Comparison of ENCODE assay signal across 16 mouse cellular contexts in genomic region chr3:31191402-31191801, GRCm38 (mm10). TPM values are rescaled to one million over a fixed set of nuclear protein-coding genes. Genes with fewer than 3 reads are reported as not detected.
DNase-seq lines count a peak whose midpoint lies in the region; ATAC-seq and TF ChIP-seq lines count a peak whose summit lies in the region.
"Had no signal": no experiment of that assay in that cellular context is flagged by ENCODE, and none has a peak within 500 bp of the region (broad histone marks: within the 10 kb centered on the region; RNA-seq: fewer than 3 reads in every experiment).

No protein-coding gene starts in this region.

- 29% methylated on average over 10 of the region's 10 CpGs for WGBS in intestine, embryonic 14.5 days
- 56% methylated on average over 10 of the region's 10 CpGs for WGBS in intestine, postnatal 0 days
- WGBS in embryonic facial prominence, embryonic 12.5 days: 31% methylated on average over 10 of the region's 10 CpGs
- WGBS in limb, embryonic 12.5 days: 18% methylated on average over 10 of the region's 10 CpGs

- H3K4me3 ChIP-seq in intestine, embryonic 14.5 days (ENCODE audit: low read depth, low read length): no peak overlapping the region
- no peak overlapping the region for H3K4me3 ChIP-seq in intestine, postnatal 0 days (ENCODE audit: low read depth, low read length)
- H3K4me3 ChIP-seq in embryonic facial prominence, embryonic 12.5 days: no peak overlapping the region
- H3K4me3 ChIP-seq in limb, embryonic 12.5 days (replicated peaks): no peak overlapping the region
- H3K4me3 ChIP-seq: erythroblast, embryonic 14.5 days; heart, embryonic 15.5 days; hindbrain, embryonic 12.5 days; midbrain, embryonic 13.5 days had no signal

- no peaks in the 10 kb centered on the region for H3K36me3 ChIP-seq in intestine, embryonic 14.5 days (ENCODE audit: control insufficient read depth, insufficient read depth, low read length)
- H3K36me3 ChIP-seq in intestine, postnatal 0 days (ENCODE audit: control insufficient read depth, insufficient read depth): no peaks in the 10 kb centered on the region
- no peaks in the 10 kb centered on the region for H3K36me3 ChIP-seq in embryonic facial prominence, embryonic 12.5 days
- no peaks in the 10 kb centered on the region for H3K36me3 ChIP-seq in limb, embryonic 12.5 days
- H3K36me3 ChIP-seq: heart, embryonic 15.5 days; hindbrain, embryonic 12.5 days; midbrain, embryonic 13.5 days had no signal

- H3K4me1 ChIP-seq in intestine, embryonic 14.5 days (replicated peaks; ENCODE audit: control insufficient read depth, insufficient read depth, low read length): no peaks in the 10 kb centered on the region
- no peaks in the 10 kb centered on the region for H3K4me1 ChIP-seq in intestine, postnatal 0 days (replicated peaks; ENCODE audit: control insufficient read depth, insufficient read depth, low read length)
- peaks cover 7% of the 10 kb centered on the region for H3K4me1 ChIP-seq in embryonic facial prominence, embryonic 12.5 days
- peaks cover 7% of the 10 kb centered on the region for H3K4me1 ChIP-seq in limb, embryonic 12.5 days (replicated peaks)
- H3K4me1 ChIP-seq: heart, embryonic 15.5 days; hindbrain, embryonic 12.5 days; midbrain, embryonic 13.5 days had no signal

- ATAC-seq in intestine, embryonic 14.5 days (replicated peaks; ENCODE audit: low FRiP score, low TSS enrichment, low read depth): 0 out of 2 replicates have a peak, but pooled peaks have one; percentile 36
- ATAC-seq in intestine, postnatal 0 days: no peak
- ATAC-seq in embryonic facial prominence, embryonic 12.5 days (ENCODE audit: insufficient number of reproducible peaks, insufficient read depth, low FRiP score, low TSS enrichment): 0 out of 2 replicates have a peak, but pooled peaks have one; percentile 10
- no peak for ATAC-seq in limb, embryonic 12.5 days (ENCODE audit: insufficient number of reproducible peaks, insufficient read depth, low FRiP score, low TSS enrichment, low read depth)
- no peak for ATAC-seq in inflammation-experienced regulatory T-cells, adult 6 months
- no peak for ATAC-seq in granulocyte monocyte progenitor cell, adult 5-6 weeks (replicated peaks; ENCODE audit: poor library complexity, severe bottlenecking)
- ATAC-seq: midbrain, embryonic 13.5 days had no signal

- no peak for TF ChIP-seq CTCF in intestine, postnatal 0 days (IDR thresholded peaks at IDR 0.05; ENCODE audit: low read depth)
- TF ChIP-seq CTCF in brain, embryonic 14.5 days (IDR thresholded peaks at IDR 0.05; ENCODE audit: borderline replicate concordance, extremely low read depth, insufficient read depth, insufficient read length): no peak

- peaks cover 3% of the 10 kb centered on the region; the same call in 1 of the 2 replicates for H3K9me3 ChIP-seq in intestine, embryonic 14.5 days (ENCODE audit: control insufficient read depth, low read length)
- H3K9me3 ChIP-seq in intestine, postnatal 0 days (ENCODE audit: control insufficient read depth): no peaks in the 10 kb centered on the region
- no peaks in the 10 kb centered on the region for H3K9me3 ChIP-seq in embryonic facial prominence, embryonic 12.5 days
- H3K9me3 ChIP-seq in limb, embryonic 12.5 days: no peaks in the 10 kb centered on the region
- H3K9me3 ChIP-seq: heart, embryonic 15.5 days; hindbrain, embryonic 12.5 days; midbrain, embryonic 13.5 days had no signal

- intact Hi-C loops in heart, postnatal 10 days (cut with DNase I): no loop called here

- no peak overlapping the region for H3K9ac ChIP-seq in intestine, embryonic 14.5 days (ENCODE audit: low read length)
- H3K9ac ChIP-seq in intestine, postnatal 0 days (ENCODE audit: low read depth, low read length): no peak overlapping the region
- H3K9ac ChIP-seq in embryonic facial prominence, embryonic 12.5 days: no peak overlapping the region
- no peak overlapping the region for H3K9ac ChIP-seq in limb, embryonic 12.5 days (replicated peaks)
- H3K9ac ChIP-seq: heart, embryonic 15.5 days; hindbrain, embryonic 12.5 days; liver, embryonic 14.5 days; midbrain, embryonic 13.5 days had no signal

- H3K27ac ChIP-seq in intestine, embryonic 14.5 days (ENCODE audit: low read depth): peak overlapping the region; percentile 34; the same call in 1 of the 2 replicates
- H3K27ac ChIP-seq in intestine, postnatal 0 days (ENCODE audit: low read depth, low read length): no peak overlapping the region
- no peak overlapping the region; the same call in 1 of the 2 replicates for H3K27ac ChIP-seq in embryonic facial prominence, embryonic 12.5 days
- no peak overlapping the region for H3K27ac ChIP-seq in limb, embryonic 12.5 days
- H3K27ac ChIP-seq: heart, embryonic 15.5 days; hindbrain, embryonic 12.5 days; liver, embryonic 14.5 days; midbrain, embryonic 13.5 days had no signal

- no peak overlapping the region for H3K4me2 ChIP-seq in intestine, embryonic 14.5 days (ENCODE audit: low read length)
- H3K4me2 ChIP-seq in intestine, postnatal 0 days (replicated peaks; ENCODE audit: low read depth): no peak overlapping the region
- H3K4me2 ChIP-seq in embryonic facial prominence, embryonic 12.5 days (replicated peaks): no peak overlapping the region; the same call in 1 of the 2 replicates
- peak overlapping the region; percentile 30 for H3K4me2 ChIP-seq in limb, embryonic 12.5 days
- H3K4me2 ChIP-seq: heart, embryonic 15.5 days; hindbrain, embryonic 12.5 days; midbrain, embryonic 13.5 days had no signal

- TF ChIP-seq POLR2A in brain, embryonic 14.5 days (IDR thresholded peaks at IDR 0.05; ENCODE audit: borderline replicate concordance, extremely low read depth, insufficient read depth, insufficient read length, poor library complexity, severe bottlenecking): no peak

- no peaks in the 10 kb centered on the region for H3K27me3 ChIP-seq in intestine, embryonic 14.5 days (replicated peaks; ENCODE audit: control insufficient read depth, insufficient read depth, low read length)
- H3K27me3 ChIP-seq in intestine, postnatal 0 days (replicated peaks; ENCODE audit: control insufficient read depth, insufficient read depth, low read length): no peaks in the 10 kb centered on the region
- no peaks in the 10 kb centered on the region for H3K27me3 ChIP-seq in embryonic facial prominence, embryonic 12.5 days
- H3K27me3 ChIP-seq in limb, embryonic 12.5 days: no peaks in the 10 kb centered on the region
- H3K27me3 ChIP-seq: heart, embryonic 15.5 days; hindbrain, embryonic 12.5 days; midbrain, embryonic 13.5 days had no signal

- peak; percentile 73 for DNase-seq in intestine, embryonic 14.5 days (ENCODE audit: low spot score)
- DNase-seq in brain, embryonic 14.5 days (ENCODE audit: low read depth): peak; percentile 31
- no peak for DNase-seq in heart, postnatal 10 days
- DNase-seq: adrenal gland, adult 8-10 months; B cell, adult 2 months; right cerebral cortex, postnatal 25 days had no signal

RNA-seq across cellular contexts. Expression of gene Cldn11, which starts 41.7 kb away (rescaled TPM):
- 6.1 and 10.0 TPM in 2 replicates for polyA plus RNA-seq in intestine, embryonic 14.5 days (2014; fragmentation: Nextera tagmentation; extraction: Ambion mirVana)
- 0.92 and 1.1 TPM in 2 replicates for polyA plus RNA-seq in intestine, postnatal 0 days (2015; fragmentation: Nextera tagmentation; extraction: Ambion mirVana)
- polyA plus RNA-seq in brain, embryonic 14.5 days (2012; rRNA removed): 30.6 and 31.3 TPM in 2 replicates
- 32.1 and 38.7 TPM in 2 replicates for polyA plus RNA-seq in embryonic facial prominence, embryonic 12.5 days (2016; fragmentation: Nextera tagmentation; extraction: Ambion mirVana)
- 4.9 and 5.2 TPM in 2 replicates for polyA plus RNA-seq in limb, embryonic 12.5 days (2016; fragmentation: Nextera tagmentation; extraction: Ambion mirVana)
- polyA plus RNA-seq in inflammation-experienced regulatory T-cells, adult 6 months (2017; shearing (Covaris generic)): not detected
- total RNA-seq in heart, postnatal 10 days (2021): 1 to 10 TPM; 2.1 to 2.2 TPM
- total RNA-seq in granulocyte monocyte progenitor cell, adult 5-6 weeks (2014; fragmentation: Nextera tagmentation): not detected in 2 replicates
- not detected in 2 replicates for total RNA-seq in granulocyte monocyte progenitor cell, adult 5-6 weeks (2017)
- polyA plus RNA-seq: erythroblast, embryonic 14.5 days had no signal

Comparison
In these comparisons a context has a peak if more than half of its experiments do, and no peak if none do; other contexts are left out.
1. ATAC-seq: peak in intestine, embryonic 14.5 days (single experiment) and embryonic facial prominence, embryonic 12.5 days (single experiment); none in intestine, postnatal 0 days (single experiment), limb, embryonic 12.5 days (single experiment), inflammation-experienced regulatory T-cells, adult 6 months (single experiment) and granulocyte monocyte progenitor cell, adult 5-6 weeks (single experiment).
2. DNase-seq: peak in intestine, embryonic 14.5 days (single experiment) and brain, embryonic 14.5 days (single experiment); none in heart, postnatal 10 days (0 of 2).